Mouse (Mus musculus): ENCODE measurements around the gene Kcnk4. TPM values are rescaled to one million over a fixed set of nuclear protein-coding genes. Genes with fewer than 3 reads are reported as not detected.
"Not testable (repeated sequence)": the region's sequence is repeated elsewhere in the genome, so short reads cannot be mapped to it uniquely, and the experiment has no call there.

Kcnk4 gene
- polyA plus RNA-seq, 1 experiment from 2014 or later, result 0.30 TPM

DNA sequence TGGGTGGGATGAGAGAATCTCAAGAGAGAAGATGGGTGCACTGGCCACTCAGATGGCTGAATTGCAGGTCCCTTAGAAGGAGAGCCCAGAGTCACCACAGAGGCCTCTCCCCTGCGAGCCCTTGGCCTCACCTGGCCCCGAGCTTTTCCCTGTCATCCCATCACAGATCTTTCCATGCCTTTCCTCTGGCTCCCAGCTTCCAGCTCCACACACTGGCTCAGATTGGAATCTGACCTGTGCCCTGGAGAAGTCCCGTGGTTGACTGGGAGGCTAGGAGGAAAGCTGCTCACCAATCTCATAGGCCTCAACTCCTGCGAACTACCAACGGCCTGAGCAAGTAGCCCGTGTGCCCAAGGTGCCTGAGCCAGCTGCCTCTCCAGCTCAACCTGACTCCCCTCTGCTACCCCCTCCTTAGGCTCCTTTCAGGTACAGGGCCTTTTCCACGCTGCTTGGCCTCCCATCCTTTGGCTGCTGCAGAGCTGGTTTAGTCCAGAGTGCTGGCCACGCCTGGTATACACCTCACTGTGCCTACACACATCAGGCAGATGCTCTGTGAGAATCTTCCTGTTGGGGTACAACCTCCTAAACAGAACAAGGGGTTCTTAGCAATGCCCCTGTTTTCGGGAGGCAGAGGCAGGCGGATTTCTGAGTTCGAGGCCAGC, 28.7 kb downstream of the Kcnk4 start:
- no peaks in the 10 kb centered on the region for H3K9me3 ChIP-seq (ENCODE audit: low read length)
- H3K27me3 ChIP-seq (replicated peaks; ENCODE audit: insufficient read depth, low read length), result no peaks in the 10 kb centered on the region
- H3K36me3 ChIP-seq (ENCODE audit: insufficient read depth, low read length), result peaks cover 9% of the 10 kb centered on the region; the same call in 1 of the 2 replicates
- H3K27ac ChIP-seq (ENCODE audit: low read length), result no peak overlapping the region
- no peak overlapping the region for H3K4me3 ChIP-seq (ENCODE audit: low read depth, low read length)
- 90% methylated on average over 11 of the region's 11 CpGs for WGBS
- H3K4me2 ChIP-seq (replicated peaks; ENCODE audit: low read depth, low read length), result no peak overlapping the region
- DNase-seq (ENCODE audit: low spot score) (no peak), ATAC-seq (no peak)
- TF ChIP-seq EP300 (IDR thresholded peaks at IDR 0.05) (no peak), CTCF (IDR thresholded peaks at IDR 0.05) (no peak)
- no peak overlapping the region for H3K9ac ChIP-seq (replicated peaks; ENCODE audit: low read depth)
- no peaks in the 10 kb centered on the region; the same call in 1 of the 2 replicates for H3K4me1 ChIP-seq (ENCODE audit: insufficient read depth, low read depth, low read length)

DNA sequence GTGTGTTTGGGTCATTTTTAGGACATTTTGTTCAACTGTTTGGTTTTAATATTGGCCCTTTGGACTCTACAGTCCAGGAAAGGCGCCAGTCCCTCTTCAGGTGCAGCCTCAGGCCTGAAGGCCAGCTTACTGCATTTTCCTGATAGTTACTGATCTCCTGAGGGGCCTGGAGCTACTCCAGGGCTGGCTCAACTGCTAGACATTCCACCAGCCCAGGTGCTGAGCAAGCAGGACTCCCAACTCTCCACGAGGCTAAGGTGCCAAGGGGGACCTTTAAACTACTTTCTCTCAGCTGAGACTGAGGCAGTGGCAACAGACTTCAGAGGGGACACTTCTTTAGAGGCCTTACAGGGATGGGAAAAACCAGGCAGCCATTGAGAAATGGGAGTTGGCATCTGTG, 29.5 kb downstream of the Kcnk4 start:
- H3K27ac ChIP-seq (ENCODE audit: low read length), result no peak overlapping the region
- no peaks in the 10 kb centered on the region for H3K9me3 ChIP-seq (ENCODE audit: low read length)
- H3K4me2 ChIP-seq (replicated peaks; ENCODE audit: low read depth, low read length), result no peak overlapping the region
- no peak for DNase-seq (ENCODE audit: low spot score)
- peaks cover 9% of the 10 kb centered on the region; the same call in 1 of the 2 replicates for H3K36me3 ChIP-seq (ENCODE audit: insufficient read depth, low read length)
- no peaks in the 10 kb centered on the region; the same call in 1 of the 2 replicates for H3K4me1 ChIP-seq (ENCODE audit: insufficient read depth, low read depth, low read length)
- no peak overlapping the region for H3K4me3 ChIP-seq (ENCODE audit: low read depth, low read length)
- ATAC-seq, result no peak
- no peak for TF ChIP-seq CTCF (IDR thresholded peaks at IDR 0.05)
- TF ChIP-seq EP300 (IDR thresholded peaks at IDR 0.05), result no peak
- H3K27me3 ChIP-seq (replicated peaks; ENCODE audit: insufficient read depth, low read length), result no peaks in the 10 kb centered on the region
- 70% methylated on average over 2 of the region's 2 CpGs for WGBS
- H3K9ac ChIP-seq (replicated peaks; ENCODE audit: low read depth), result no peak overlapping the region

DNA sequence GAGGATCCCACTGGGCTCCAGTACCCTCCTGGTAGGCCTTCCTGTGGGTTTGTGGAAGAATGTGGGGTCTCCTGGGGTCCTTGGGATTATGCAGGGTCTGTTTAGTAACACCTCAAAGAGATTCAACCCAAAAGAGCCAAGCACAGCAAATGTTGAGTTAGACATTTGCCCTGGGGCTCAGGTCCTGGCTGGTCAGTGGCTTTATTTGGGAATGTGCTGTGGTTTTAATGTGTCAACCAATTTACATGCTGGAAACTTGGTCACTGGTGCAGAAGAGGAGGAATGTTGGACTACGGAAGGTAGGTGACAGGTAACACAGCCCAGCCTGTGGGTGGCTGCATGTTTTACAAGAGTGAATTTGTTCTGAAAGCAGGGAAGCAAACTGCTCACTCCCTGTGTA, 31.3 kb downstream of the Kcnk4 start:
- Histone ChIP-seq H3K4me3 (ENCODE audit: low read depth, low read length) (no peak overlapping the region), H3K9me3 (ENCODE audit: low read length) (no peaks in the 10 kb centered on the region), H3K27me3 (replicated peaks; ENCODE audit: insufficient read depth, low read length) (no peaks in the 10 kb centered on the region), H3K9ac (replicated peaks; ENCODE audit: low read depth) (no peak overlapping the region), H3K4me1 (ENCODE audit: insufficient read depth, low read depth, low read length) (no peaks in the 10 kb centered on the region), H3K36me3 (ENCODE audit: insufficient read depth, low read length) (peaks cover 9% of the 10 kb centered on the region; the same call in 1 of the 2 replicates), H3K27ac (ENCODE audit: low read length) (no peak overlapping the region), H3K4me2 (replicated peaks; ENCODE audit: low read depth, low read length) (no peak overlapping the region)
- ATAC-seq (no peak), DNase-seq (ENCODE audit: low spot score) (no peak)
- TF ChIP-seq CTCF (IDR thresholded peaks at IDR 0.05) (no peak), EP300 (IDR thresholded peaks at IDR 0.05) (no peak)
- WGBS, result 88% methylated on average over 1 of the region's 1 CpGs

DNA sequence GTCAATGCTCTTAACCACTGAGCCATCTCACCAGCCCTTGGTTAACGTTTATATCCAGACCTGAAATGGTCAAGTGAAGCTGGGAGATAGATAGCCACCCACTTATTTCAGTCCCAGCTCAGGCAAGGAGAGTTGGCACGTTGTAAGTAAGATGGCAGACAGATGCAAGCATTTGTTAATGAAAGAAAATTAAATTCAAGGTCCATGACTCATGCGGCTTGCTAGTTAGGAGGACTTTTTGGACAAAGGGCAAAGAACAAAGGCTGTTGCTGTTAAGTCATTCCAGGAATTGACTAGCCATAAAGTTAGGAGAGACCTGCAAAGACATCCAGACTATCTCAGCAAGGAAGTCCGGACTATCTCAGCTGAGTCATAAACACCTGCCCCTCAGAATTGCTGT, 34.7 kb downstream of the Kcnk4 start:
- Histone ChIP-seq H3K9me3 (ENCODE audit: low read length) (no peaks in the 10 kb centered on the region), H3K9ac (replicated peaks; ENCODE audit: low read depth) (no peak overlapping the region), H3K4me1 (ENCODE audit: insufficient read depth, low read depth, low read length) (no peaks in the 10 kb centered on the region), H3K27me3 (replicated peaks; ENCODE audit: insufficient read depth, low read length) (no peaks in the 10 kb centered on the region), H3K36me3 (ENCODE audit: insufficient read depth, low read length) (peaks cover 9% of the 10 kb centered on the region; the same call in 1 of the 2 replicates), H3K4me2 (replicated peaks; ENCODE audit: low read depth, low read length) (no peak overlapping the region), H3K4me3 (ENCODE audit: low read depth, low read length) (no peak overlapping the region), H3K27ac (ENCODE audit: low read length) (no peak overlapping the region)
- 84% methylated on average over 4 of the region's 4 CpGs for WGBS
- ATAC-seq, result no peak
- no peak for TF ChIP-seq CTCF (IDR thresholded peaks at IDR 0.05)
- TF ChIP-seq EP300 (IDR thresholded peaks at IDR 0.05), result no peak
- no peak for DNase-seq (ENCODE audit: low spot score)

DNA sequence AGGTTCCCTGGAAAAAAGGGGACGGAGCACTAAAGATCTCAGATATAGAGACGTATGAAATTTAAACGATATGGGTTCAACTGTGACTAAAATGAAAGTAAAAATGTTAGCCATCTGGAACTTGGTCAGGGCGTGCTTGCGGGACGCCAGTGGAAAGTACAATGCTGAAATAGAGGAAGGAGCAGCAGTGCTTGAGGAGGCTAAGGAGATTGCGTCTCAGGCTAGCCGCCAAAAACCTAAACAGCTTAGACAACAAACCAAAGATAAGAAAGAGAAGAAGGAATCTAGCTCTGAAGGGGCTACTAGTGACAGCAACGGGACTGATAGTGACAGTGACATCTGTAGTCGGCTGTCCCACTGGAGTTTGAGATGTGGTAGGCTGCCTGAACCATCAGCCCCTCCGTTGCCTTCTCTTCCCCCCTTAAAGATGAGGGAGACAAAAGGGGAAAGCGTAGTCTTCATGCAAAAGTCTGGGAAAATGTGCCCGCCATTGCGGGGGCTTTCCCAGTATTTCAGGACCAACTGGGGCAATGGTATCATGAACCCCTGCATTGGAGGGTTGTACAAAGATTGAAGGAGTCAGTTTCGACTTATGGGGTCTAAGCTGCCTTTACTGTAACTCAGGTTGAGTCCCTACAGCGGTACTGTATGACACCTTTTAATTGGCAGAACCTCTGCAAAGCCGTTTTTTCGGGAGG, 38.6 kb downstream of the Kcnk4 start:
- not testable (repeated sequence) for H3K4me1 ChIP-seq (ENCODE audit: insufficient read depth, low read depth, low read length); H3K9me3 ChIP-seq (ENCODE audit: low read length); H3K9ac ChIP-seq (replicated peaks; ENCODE audit: low read depth); ATAC-seq; DNase-seq (ENCODE audit: low spot score); H3K27me3 ChIP-seq (replicated peaks; ENCODE audit: insufficient read depth, low read length); H3K4me3 ChIP-seq (ENCODE audit: low read depth, low read length); H3K4me2 ChIP-seq (replicated peaks; ENCODE audit: low read depth, low read length); H3K36me3 ChIP-seq (ENCODE audit: insufficient read depth, low read length); H3K27ac ChIP-seq (ENCODE audit: low read length)
- WGBS, result 69% methylated on average over 18 of the region's 18 CpGs

DNA sequence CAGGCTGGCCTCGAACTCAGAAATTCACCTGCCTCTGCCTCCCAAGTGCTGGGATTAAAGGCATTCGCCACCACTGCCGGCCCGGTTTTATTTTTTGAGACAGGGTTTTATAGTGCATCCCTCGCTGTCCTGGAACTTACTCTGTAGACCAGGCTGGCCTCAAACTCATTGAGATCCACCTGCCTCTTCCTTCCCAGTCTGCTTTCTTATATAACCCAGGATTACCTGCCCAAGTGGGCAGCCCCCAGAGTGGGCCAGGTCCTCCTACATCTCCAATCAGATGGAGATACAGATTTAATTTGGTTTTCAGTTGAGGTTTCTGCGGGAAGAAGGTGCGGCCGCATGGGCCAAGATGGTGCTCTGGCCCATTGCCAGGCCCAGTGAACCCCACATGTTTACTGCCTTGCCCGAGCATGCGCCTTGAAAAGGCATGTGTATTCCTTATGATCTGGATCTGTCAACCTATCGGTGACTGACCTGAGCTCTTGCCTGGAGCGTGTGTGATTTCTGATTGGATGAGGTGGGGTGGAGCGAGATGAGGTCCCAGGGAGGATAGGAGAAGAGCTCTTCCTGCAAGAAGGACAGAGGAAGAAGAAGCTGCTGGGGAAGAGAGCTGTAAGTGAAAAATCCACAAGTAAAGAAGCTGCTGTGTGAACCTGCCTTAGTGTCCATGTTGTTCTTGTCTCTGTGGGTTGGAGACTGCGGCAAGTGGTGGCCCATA, 40.4 kb downstream of the Kcnk4 start:
- no peak overlapping the region for H3K9ac ChIP-seq (replicated peaks; ENCODE audit: low read depth)
- no peaks in the 10 kb centered on the region for H3K9me3 ChIP-seq (ENCODE audit: low read length)
- no peak overlapping the region for H3K4me2 ChIP-seq (replicated peaks; ENCODE audit: low read depth, low read length)
- 92% methylated on average over 14 of the region's 14 CpGs for WGBS
- no peak overlapping the region for H3K4me3 ChIP-seq (ENCODE audit: low read depth, low read length)
- H3K4me1 ChIP-seq (ENCODE audit: insufficient read depth, low read depth, low read length), result no peaks in the 10 kb centered on the region
- no peak overlapping the region for H3K27ac ChIP-seq (ENCODE audit: low read length)
- DNase-seq (ENCODE audit: low spot score), result no peak
- no peak for TF ChIP-seq EP300 (IDR thresholded peaks at IDR 0.05)
- TF ChIP-seq CTCF (IDR thresholded peaks at IDR 0.05), result no peak
- H3K36me3 ChIP-seq (ENCODE audit: insufficient read depth, low read length), result no peaks in the 10 kb centered on the region
- no peak for ATAC-seq
- H3K27me3 ChIP-seq (replicated peaks; ENCODE audit: insufficient read depth, low read length), result no peaks in the 10 kb centered on the region
